Mouse (Mus musculus): ENCODE measurements around the gene Tmem88. TPM values are rescaled to one million over a fixed set of nuclear protein-coding genes. Genes with fewer than 3 reads are reported as not detected.

Tmem88 gene
- polyA plus RNA-seq, 1 experiment from 2014 or later: 7.0 TPM

DNA sequence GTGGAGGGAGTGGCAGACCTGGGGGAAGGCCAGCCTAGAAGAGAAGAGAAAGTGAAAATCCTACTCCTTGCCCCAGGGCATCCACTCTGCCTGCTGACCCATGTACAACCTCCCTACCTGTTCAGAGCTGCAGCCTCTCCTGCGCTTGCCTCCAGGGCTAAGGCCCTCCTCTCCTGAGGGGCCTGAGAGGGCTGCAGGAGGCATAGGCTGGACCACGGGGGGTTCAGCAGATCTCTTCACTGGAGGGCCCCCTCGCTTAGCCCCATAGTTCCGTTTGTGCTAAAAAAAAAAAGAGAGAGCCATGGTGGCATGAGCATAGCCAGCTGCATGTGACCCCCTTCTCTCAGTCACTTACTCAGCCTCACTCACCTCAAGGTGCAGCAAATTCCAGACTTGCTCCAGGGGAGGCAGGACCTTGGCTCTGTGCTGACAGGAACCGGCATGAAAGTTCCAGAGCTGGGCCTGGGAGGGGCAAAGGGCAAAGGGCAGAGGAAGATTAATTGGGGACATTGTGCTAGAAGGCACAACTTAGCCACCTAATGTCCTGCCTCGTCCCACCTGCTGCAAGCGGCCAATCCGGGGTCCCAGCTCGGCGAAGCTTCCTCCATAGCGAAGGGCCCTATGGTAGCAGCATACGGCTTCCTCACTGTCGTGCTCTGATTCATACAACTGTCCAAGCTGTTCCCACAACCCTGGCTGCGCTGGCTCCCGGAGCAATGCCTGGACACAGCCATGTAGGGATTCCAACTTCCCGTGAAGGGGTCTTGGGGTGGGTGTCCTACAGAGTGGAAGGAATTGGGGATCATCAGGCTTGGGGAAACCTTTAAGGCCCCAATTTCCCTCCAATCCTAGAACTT is 9.1 kb upstream of the Tmem88 start:
- H3K4me1 ChIP-seq (replicated peaks): peaks cover 35% of the 10 kb centered on the region
- peak overlapping the region; percentile 7; the same call in 1 of the 2 replicates for H3K4me2 ChIP-seq (replicated peaks)
- H3K9ac ChIP-seq (replicated peaks): no peak overlapping the region
- H3K27me3 ChIP-seq: no peaks in the 10 kb centered on the region
- no peak overlapping the region for H3K4me3 ChIP-seq (replicated peaks)
- 88% methylated on average over 16 of the region's 16 CpGs for WGBS
- H3K27ac ChIP-seq: no peak overlapping the region
- no peaks in the 10 kb centered on the region for H3K9me3 ChIP-seq
- peaks cover 63% of the 10 kb centered on the region for H3K36me3 ChIP-seq
- ATAC-seq: no peak

DNA sequence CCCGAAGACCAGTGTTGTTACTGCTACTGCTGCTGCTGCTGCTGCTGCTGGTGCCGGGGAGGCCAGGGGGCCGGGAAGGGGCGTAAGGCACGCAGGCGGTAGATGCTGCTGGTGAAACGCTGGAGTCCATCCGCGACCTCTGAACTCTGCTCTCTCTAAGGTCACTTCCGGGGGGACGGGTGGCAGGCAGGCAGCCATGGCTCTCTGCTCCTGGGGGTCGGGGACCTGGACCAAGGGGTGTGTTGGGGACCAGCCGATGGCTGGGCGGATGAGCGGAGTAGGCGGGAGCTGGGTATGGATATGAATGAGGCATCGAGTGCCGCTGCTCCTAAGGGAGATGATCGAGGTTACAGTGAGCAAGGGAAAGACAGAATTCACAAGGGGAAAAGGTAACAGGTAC is 8.2 kb upstream of the Tmem88 start:
- Histone ChIP-seq H3K27me3 (no peaks in the 10 kb centered on the region), H3K36me3 (peaks cover 67% of the 10 kb centered on the region), H3K4me2 (replicated peaks) (no peak overlapping the region), H3K4me3 (replicated peaks) (no peak overlapping the region), H3K4me1 (replicated peaks) (peaks cover 32% of the 10 kb centered on the region), H3K9me3 (no peaks in the 10 kb centered on the region), H3K27ac (no peak overlapping the region), H3K9ac (replicated peaks) (no peak overlapping the region)
- ATAC-seq: no peak
- 88% methylated on average over 19 of the region's 19 CpGs for WGBS

DNA sequence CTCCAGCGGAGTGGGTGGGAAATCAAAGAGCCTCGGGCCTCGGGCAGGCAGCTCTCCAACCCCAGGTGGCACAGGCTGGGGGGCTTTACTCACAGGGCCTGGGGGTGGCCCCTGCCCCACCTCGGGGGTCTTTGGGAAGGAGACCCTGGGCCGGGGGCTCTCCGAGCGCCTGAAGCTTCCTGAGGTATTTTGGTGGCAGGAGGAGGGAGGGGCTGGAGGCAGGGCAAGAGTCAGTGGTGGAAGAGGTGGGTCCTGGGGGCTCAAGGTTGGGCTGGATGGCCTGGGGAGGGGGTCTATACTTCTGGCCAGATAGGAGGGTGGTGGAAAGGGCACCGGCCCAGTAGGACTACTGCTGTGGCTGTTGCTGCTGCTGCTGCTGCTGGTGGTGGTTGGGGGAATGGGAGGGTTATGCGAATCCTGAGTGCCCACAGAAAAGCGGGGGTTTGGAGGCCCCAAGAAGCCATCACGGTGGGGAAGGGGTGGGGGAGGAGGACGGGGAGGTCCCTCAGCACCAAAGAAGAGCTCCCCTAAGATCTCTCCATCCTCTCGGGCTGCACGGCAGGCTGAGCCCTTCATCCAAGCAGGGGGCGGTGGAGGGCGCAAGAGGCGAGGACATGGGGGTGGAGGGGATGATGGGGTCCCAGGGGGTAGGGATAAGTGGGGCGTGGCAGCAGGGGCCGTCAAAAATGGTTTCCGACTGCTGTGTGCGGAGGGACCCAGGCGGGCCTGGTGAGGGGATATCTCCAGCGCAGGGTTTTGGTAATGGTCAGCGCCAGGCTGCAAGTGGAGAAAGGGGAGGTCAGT is 7.6 kb upstream of the Tmem88 start:
- Histone ChIP-seq H3K9me3 (no peaks in the 10 kb centered on the region), H3K4me2 (replicated peaks) (no peak overlapping the region)

DNA sequence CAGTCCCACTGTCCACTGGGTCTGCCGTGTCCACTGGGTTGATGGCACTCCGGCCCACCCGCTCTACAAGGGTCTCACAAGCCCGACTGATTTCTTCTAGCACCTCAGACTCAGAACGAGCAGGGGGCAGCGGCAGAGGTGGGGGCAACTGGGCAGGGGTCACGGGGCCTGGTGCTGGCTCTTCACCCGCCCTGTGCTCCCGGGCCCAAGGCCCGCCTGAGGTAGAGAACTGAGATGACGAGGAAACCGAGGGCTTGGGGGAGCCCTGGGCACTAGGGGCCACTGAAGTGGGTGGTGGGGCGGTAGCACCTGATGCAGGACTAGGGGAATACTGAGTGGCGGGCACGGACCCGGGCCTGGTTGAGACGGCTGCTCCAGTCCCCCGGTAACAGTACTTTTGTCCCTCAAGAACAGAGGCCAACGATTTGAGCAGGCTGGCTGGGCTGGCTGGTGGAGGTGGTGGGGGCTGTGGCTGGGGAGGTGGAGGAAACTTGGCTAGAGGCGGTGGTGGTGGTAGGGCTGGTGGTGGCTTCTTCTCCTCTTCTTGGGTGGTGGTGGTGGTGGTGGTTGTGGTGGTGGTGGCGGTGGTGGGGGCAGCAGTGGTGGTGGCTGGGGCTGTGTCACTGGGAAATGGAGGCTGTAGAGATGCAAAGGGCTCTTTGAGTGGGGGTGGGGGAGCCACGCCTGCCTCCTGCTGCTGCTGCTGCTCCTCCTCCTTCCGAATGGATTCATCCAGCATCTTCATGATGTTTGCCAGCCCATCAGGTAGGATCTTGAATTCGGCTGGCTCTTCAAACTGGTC is 6.8 kb upstream of the Tmem88 start:
- H3K9ac ChIP-seq (replicated peaks): no peak overlapping the region
- H3K4me2 ChIP-seq (replicated peaks): no peak overlapping the region
- H3K27ac ChIP-seq: no peak overlapping the region
- no peak for ATAC-seq
- peaks cover 13% of the 10 kb centered on the region for H3K27me3 ChIP-seq
- H3K9me3 ChIP-seq: no peaks in the 10 kb centered on the region
- no peak overlapping the region for H3K4me3 ChIP-seq (replicated peaks)
- peaks cover 82% of the 10 kb centered on the region for H3K36me3 ChIP-seq
- WGBS: 92% methylated on average over 23 of the region's 24 CpGs
- H3K4me1 ChIP-seq (replicated peaks): peaks cover 35% of the 10 kb centered on the region

More for the DNA sequence above, 7.6 kb upstream of the Tmem88 start:
- H3K27me3 ChIP-seq: peaks cover 5% of the 10 kb centered on the region
- H3K9ac ChIP-seq (replicated peaks): no peak overlapping the region
- ATAC-seq: no peak
- WGBS: 92% methylated on average over 24 of the region's 24 CpGs
- H3K27ac ChIP-seq: no peak overlapping the region
- peaks cover 36% of the 10 kb centered on the region for H3K4me1 ChIP-seq (replicated peaks)
- no peak overlapping the region for H3K4me3 ChIP-seq (replicated peaks)
- H3K36me3 ChIP-seq: peaks cover 74% of the 10 kb centered on the region

DNA sequence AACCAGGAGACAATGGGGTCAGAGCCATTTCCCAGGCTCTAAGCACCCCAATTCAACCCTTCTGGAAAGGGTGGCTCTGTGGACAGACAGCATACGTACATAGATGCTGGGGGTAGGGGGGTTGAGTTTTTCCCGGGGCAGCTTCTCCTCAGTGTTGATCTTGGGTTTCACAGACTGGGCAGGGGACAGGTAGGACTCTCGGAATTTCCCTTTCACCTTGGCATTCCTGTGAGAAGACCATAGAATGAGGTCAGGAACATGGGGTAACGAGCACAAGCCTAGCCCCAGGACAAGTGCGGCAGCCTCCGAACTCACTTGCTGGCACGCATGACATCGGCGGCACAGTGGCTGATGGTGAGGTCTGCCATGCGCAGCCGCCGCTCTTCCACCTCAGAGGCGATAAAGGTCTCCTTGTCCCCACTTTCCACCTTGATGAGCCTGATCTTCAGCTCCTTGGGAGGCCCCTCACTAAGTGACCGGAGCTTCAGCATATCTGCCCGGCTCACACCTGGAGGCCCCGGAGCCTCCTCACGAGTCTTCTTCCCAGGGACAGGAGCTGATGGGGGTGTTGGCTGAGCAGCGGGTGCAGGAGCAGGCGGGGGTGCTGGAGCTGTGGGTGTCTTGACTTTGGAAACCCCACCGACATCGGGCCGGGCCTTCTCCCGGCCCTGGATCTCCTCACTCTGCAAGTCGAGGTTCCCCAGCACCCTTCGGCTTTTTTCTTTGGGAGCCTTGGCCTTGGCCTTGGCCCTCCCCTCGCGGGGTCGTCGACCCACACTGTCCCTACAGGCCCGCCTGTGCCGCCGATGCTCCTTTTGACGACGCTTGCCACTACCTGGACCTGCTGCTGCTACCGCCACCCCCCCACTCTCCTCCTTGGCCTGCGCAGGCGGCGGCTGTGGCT is 5.9 kb upstream of the Tmem88 start:
- H3K27me3 ChIP-seq: peaks cover 16% of the 10 kb centered on the region
- no peak overlapping the region for H3K4me3 ChIP-seq (replicated peaks)
- ATAC-seq: no peak
- no peaks in the 10 kb centered on the region for H3K9me3 ChIP-seq
- WGBS: 92% methylated on average over 38 of the region's 38 CpGs
- peaks cover 88% of the 10 kb centered on the region for H3K36me3 ChIP-seq
- H3K27ac ChIP-seq: no peak overlapping the region
- peaks cover 34% of the 10 kb centered on the region for H3K4me1 ChIP-seq (replicated peaks)
- no peak overlapping the region for H3K4me2 ChIP-seq (replicated peaks)
- H3K9ac ChIP-seq (replicated peaks): no peak overlapping the region; the same call in 1 of the 2 replicates

DNA sequence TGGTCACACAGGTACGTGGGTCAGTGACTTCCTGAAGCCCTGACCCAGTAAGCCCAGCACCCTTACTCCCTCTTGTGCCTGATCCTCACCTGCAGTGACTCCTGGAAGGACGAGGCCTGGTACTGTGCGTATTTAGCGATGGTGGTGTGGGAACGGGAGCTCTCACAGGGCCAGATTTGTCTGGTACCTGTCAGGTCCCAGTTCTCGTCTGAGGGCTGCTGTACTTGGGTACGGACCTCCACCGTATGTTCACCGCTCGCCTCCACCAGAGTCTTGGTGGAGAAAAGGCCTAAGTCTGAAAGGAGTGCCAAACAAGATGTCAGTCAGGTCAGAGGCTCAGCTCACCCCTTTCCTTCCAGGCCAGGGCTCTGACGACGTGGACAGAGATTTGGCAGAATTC is 4.0 kb upstream of the Tmem88 start:
- peaks cover 82% of the 10 kb centered on the region for H3K36me3 ChIP-seq
- WGBS: 85% methylated on average over 12 of the region's 12 CpGs
- ATAC-seq: no peak
- no peak overlapping the region for H3K9ac ChIP-seq (replicated peaks)
- peak overlapping the region; percentile 35; the same call in 1 of the 2 replicates for H3K27ac ChIP-seq
- peaks cover 35% of the 10 kb centered on the region for H3K4me1 ChIP-seq (replicated peaks)
- no peak overlapping the region for H3K4me3 ChIP-seq (replicated peaks)
- no peaks in the 10 kb centered on the region for H3K9me3 ChIP-seq
- peaks cover 18% of the 10 kb centered on the region for H3K27me3 ChIP-seq
- no peak overlapping the region for H3K4me2 ChIP-seq (replicated peaks)

DNA sequence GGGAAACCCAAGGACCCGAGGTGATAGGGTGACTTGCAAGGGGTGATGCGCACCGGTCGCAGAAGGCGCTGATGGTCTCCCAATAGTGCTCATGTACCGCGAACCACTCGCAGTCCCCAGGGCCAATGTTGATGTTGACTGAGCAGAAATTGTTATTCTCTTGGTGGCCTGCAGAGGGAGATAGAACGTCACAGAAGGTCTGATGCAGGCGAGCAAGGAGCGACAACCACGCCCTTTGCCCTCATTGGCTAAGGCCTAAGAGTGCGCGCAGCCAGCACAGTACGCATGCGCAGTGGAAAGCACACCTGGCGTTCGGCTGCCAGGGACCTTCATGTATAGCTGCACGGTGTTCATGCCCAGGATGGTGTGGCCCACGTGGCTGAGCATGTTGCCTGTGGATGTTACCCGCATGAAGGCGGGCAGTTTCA is 3.2 kb upstream of the Tmem88 start:
- H3K4me3 ChIP-seq (replicated peaks): no peak overlapping the region
- H3K4me2 ChIP-seq (replicated peaks): no peak overlapping the region
- H3K4me1 ChIP-seq (replicated peaks): peaks cover 43% of the 10 kb centered on the region
- H3K27ac ChIP-seq: no peak overlapping the region
- WGBS: 15% methylated on average over 22 of the region's 22 CpGs
- H3K27me3 ChIP-seq: peaks cover 18% of the 10 kb centered on the region
- ATAC-seq: peak; percentile 79
- no peaks in the 10 kb centered on the region for H3K9me3 ChIP-seq
- peaks cover 74% of the 10 kb centered on the region for H3K36me3 ChIP-seq
- H3K9ac ChIP-seq (replicated peaks): no peak overlapping the region

DNA sequence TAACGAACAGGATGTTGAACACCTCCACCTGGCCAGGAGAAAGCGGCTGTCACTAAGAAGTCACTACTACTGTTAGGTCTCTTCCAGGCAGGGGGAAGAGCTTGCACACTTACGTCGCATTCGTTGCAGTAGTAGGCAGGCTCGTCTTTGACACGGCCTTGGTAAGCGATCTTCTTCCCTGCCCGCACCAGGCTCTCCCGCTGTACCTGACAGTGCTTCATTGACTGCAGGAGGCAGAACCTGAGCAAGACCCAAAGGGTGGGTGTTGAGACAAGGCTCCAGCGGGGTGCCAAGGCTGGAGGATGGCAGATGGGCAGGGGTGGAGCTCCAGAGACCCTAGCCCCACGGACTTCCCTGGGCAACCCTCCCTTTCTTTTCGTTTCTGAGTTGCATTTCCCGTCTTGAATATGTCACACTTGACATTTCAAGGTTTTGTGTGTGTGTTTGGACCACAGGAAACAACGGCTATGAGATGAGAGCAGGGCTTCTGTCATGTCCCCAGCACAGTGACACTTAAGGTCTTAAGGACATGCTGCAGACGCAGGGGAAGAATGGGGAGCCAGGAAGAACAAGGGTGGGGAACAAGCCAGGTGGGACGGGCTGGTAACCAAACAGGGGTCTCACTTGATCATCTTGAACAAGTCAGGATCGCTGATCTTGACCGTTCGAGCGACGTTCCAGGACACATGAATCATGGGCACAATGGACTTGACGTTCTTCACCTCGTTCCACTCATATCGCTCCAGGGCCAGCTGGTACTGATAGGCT is 2.2 kb upstream of the Tmem88 start:
- Histone ChIP-seq H3K4me2 (replicated peaks) (no peak overlapping the region), H3K4me3 (replicated peaks) (no peak overlapping the region), H3K9ac (replicated peaks) (no peak overlapping the region; the same call in 1 of the 2 replicates), H3K36me3 (peaks cover 64% of the 10 kb centered on the region), H3K27ac (no peak overlapping the region), H3K4me1 (replicated peaks) (peaks cover 44% of the 10 kb centered on the region), H3K27me3 (peaks cover 18% of the 10 kb centered on the region), H3K9me3 (no peaks in the 10 kb centered on the region)
- WGBS: 78% methylated on average over 25 of the region's 25 CpGs
- ATAC-seq: no peak

DNA sequence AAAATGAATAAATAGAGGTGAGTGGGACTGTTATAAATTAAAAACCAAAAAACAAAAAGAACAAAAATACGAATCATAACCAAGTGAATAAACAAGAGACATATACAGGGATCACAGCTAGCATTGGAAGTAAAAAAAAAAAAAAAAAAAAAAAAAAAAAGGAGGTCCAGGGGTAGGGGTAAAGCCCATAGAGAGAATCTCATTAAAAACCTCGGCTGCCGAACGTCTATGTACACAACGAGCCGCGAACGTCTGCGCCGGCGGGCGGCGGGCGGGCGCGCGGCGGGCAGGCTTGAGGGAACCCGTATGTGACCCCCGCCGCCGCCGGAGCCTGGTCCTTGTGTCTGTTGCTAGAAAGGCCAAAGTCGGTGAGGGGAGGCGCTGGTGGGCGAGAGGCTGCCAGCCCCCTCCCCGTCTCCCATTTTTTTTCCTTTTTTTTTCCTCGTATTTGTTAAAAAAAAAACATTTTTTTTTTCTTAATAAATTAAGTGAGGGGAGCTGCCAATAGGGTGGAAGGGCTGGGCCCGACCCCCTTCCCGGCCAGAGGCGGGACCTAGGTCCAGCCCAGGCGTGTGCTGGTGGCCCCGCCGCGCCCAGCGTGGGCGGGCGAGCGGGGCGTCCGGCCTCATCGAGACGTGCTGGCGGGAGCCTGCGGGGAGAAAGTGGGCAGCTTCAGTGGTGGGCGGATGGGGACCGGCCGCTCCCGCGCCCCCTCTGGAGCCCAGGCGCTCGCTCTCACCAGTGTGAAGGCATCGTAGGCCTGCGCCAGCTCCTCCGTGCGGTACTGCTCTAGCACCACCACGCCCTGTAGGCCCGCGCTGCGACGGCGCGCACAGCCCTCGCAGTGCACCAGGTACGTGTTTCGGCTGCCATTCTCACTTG is 1.4 kb upstream of the Tmem88 start:
- Histone ChIP-seq H3K4me2 (replicated peaks) (peak overlapping the region; percentile 19; the same call in 1 of the 2 replicates), H3K9me3 (no peaks in the 10 kb centered on the region), H3K4me3 (replicated peaks) (no peak overlapping the region), H3K27me3 (peaks cover 18% of the 10 kb centered on the region), H3K27ac (no peak overlapping the region), H3K9ac (replicated peaks) (peak overlapping the region; percentile 51), H3K4me1 (replicated peaks) (peaks cover 47% of the 10 kb centered on the region), H3K36me3 (peaks cover 56% of the 10 kb centered on the region)
- 14% methylated on average over 66 of the region's 66 CpGs for WGBS
- no peak for ATAC-seq
